ENCODE assay signal across 8 mouse cellular contexts in the genomic region with DNA sequence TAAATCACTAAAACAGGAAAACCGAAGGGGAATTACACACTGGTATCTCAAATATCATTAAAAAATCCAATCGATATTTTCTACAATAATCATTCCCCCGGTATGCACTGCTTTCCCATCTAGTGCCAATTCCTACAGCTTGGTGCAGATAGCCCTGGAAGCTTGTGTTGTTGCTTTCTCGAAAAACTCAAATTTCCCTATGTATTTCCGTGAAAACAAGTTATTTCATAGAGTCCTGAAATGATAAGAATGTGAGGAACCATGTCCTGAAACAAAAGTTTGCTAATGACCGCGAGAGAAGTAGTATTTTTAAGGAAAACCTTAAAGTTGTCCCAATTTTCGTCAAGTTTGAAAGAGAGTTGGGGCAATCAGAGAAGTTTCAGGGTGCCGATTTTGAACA. TPM values are rescaled to one million over a fixed set of nuclear protein-coding genes. Genes with fewer than 3 reads are reported as not detected.
DNase-seq lines count a peak whose midpoint lies in the region; ATAC-seq and TF ChIP-seq lines count a peak whose summit lies in the region.

No protein-coding gene starts in this region.

- no peak for DNase-seq in kidney, adult 2 months
- no peak for DNase-seq in kidney, adult 8-10 months
- DNase-seq in B cell, adult 2 months: no peak
- no peak for DNase-seq in adrenal gland, adult (ENCODE audit: inconsistent age in 2 of 2, low spot score in 1 of 2)
- DNase-seq in testis, postnatal 14 days (ENCODE audit: low spot score): no peak

- no peak for TF ChIP-seq POLR2A in kidney, adult 2 months (IDR thresholded peaks at IDR 0.05; ENCODE audit: low read depth, low read length)
- no peak for TF ChIP-seq POLR2A in bone marrow macrophage, adult 2 months (IDR thresholded peaks at IDR 0.05; ENCODE audit: borderline replicate concordance, low read depth, low read length)

- H3K4me3 ChIP-seq in kidney, adult 2 months (ENCODE audit: insufficient read depth, low read depth, low read length): peak overlapping the region; percentile 52; the same call in 1 of the 2 replicates
- H3K4me3 ChIP-seq in bone marrow macrophage, adult 2 months (ENCODE audit: insufficient read depth, low read length): peak overlapping the region; percentile 12; the same call in 1 of the 2 replicates
- H3K4me3 ChIP-seq in hindbrain, embryonic 15.5 days: peak overlapping the region; percentile 53
- peak overlapping the region; percentile 46 for H3K4me3 ChIP-seq in midbrain, embryonic 16.5 days (ENCODE audit: low read depth, low read length)

- H3K36me3 ChIP-seq in kidney, adult 2 months (ENCODE audit: control insufficient read depth, insufficient read depth, low read length): no peaks in the 10 kb centered on the region
- H3K36me3 ChIP-seq in hindbrain, embryonic 15.5 days: no peaks in the 10 kb centered on the region
- H3K36me3 ChIP-seq in midbrain, embryonic 16.5 days (ENCODE audit: control insufficient read depth, insufficient read depth, low read length): no peaks in the 10 kb centered on the region

- 18% methylated on average over 9 of the region's 9 CpGs for WGBS in kidney, adult 2 months
- WGBS in hindbrain, embryonic 15.5 days: 21% methylated on average over 9 of the region's 9 CpGs
- 20% methylated on average over 9 of the region's 9 CpGs for WGBS in midbrain, embryonic 16.5 days

- peak overlapping the region; percentile 100 for H3K4me2 ChIP-seq in hindbrain, embryonic 15.5 days
- peak overlapping the region; percentile 96 for H3K4me2 ChIP-seq in midbrain, embryonic 16.5 days (ENCODE audit: low read length)

- TF ChIP-seq CTCF in kidney, adult 2 months (conservative IDR thresholded peaks at IDR 0.05; ENCODE audit: insufficient read depth, insufficient read length, low read depth, low read length): no peak
- TF ChIP-seq CTCF in bone marrow macrophage, adult 2 months (IDR thresholded peaks at IDR 0.05; ENCODE audit: low read depth, low read length): no peak

- H3K27ac ChIP-seq in kidney, adult 2 months (ENCODE audit: insufficient read depth, low read depth, low read length): no peak overlapping the region
- peak overlapping the region; percentile 87 for H3K27ac ChIP-seq in bone marrow macrophage, adult 2 months (ENCODE audit: insufficient read depth, low read depth, low read length)
- peak overlapping the region; percentile 90 for H3K27ac ChIP-seq in hindbrain, embryonic 15.5 days (replicated peaks)
- H3K27ac ChIP-seq in midbrain, embryonic 16.5 days (ENCODE audit: low read length): peak overlapping the region; percentile 78

- H3K4me1 ChIP-seq in kidney, adult 2 months (ENCODE audit: control insufficient read depth, insufficient read depth, low read length): no peaks in the 10 kb centered on the region
- peaks cover 14% of the 10 kb centered on the region for H3K4me1 ChIP-seq in bone marrow macrophage, adult 2 months (ENCODE audit: control insufficient read depth, insufficient read depth, low read length)
- H3K4me1 ChIP-seq in hindbrain, embryonic 15.5 days (replicated peaks): peaks cover 38% of the 10 kb centered on the region
- H3K4me1 ChIP-seq in midbrain, embryonic 16.5 days (ENCODE audit: control insufficient read depth, insufficient read depth, low read length): peaks cover 23% of the 10 kb centered on the region

- peak overlapping the region; percentile 63 for H3K9ac ChIP-seq in hindbrain, embryonic 15.5 days
- H3K9ac ChIP-seq in midbrain, embryonic 16.5 days (ENCODE audit: low read depth, low read length): peak overlapping the region; percentile 63

- no peaks in the 10 kb centered on the region for H3K9me3 ChIP-seq in hindbrain, embryonic 15.5 days
- no peaks in the 10 kb centered on the region for H3K9me3 ChIP-seq in midbrain, embryonic 16.5 days (replicated peaks; ENCODE audit: control insufficient read depth, low read length, poor library complexity, severe bottlenecking)

- ATAC-seq in hindbrain, embryonic 15.5 days (ENCODE audit: low FRiP score, low read depth): no peak
- no peak for ATAC-seq in midbrain, embryonic 16.5 days

- no peaks in the 10 kb centered on the region for H3K27me3 ChIP-seq in kidney, adult 2 months (replicated peaks; ENCODE audit: control insufficient read depth, insufficient read depth, low read length)
- H3K27me3 ChIP-seq in hindbrain, embryonic 15.5 days: no peaks in the 10 kb centered on the region
- no peaks in the 10 kb centered on the region for H3K27me3 ChIP-seq in midbrain, embryonic 16.5 days (ENCODE audit: control insufficient read depth, insufficient read depth, low read depth, low read length)

RNA-seq across cellular contexts. Expression of a gene that starts 1.3 kb away (rescaled TPM):
- polyA plus RNA-seq in kidney, adult 2 months (2012; rRNA removed): 0.05 and 0.09 TPM in 2 replicates
- polyA plus RNA-seq in bone marrow macrophage, adult 2 months (2012; ENCODE audit: insufficient read depth, insufficient read length, missing spikeins): 0.11 and 0.39 TPM in 2 replicates
- 0.10 and 0.12 TPM in 2 replicates for polyA plus RNA-seq in hindbrain, embryonic 15.5 days (2015; fragmentation: Nextera tagmentation; extraction: Ambion mirVana)
- polyA plus RNA-seq in midbrain, embryonic 16.5 days (2015; fragmentation: Nextera tagmentation; extraction: Ambion mirVana): 0.07 TPM in 1 of 2 replicates, not detected in the other

RNA-seq across cellular contexts. Expression of a gene that starts 2.9 kb away (rescaled TPM):
- 1.4 and 2.5 TPM in 2 replicates for polyA plus RNA-seq in kidney, adult 2 months (2012; rRNA removed)
- 4.7 TPM in 1 of 2 replicates, not detected in the other for polyA plus RNA-seq in bone marrow macrophage, adult 2 months (2012; ENCODE audit: insufficient read depth, insufficient read length, missing spikeins)
- not detected in 2 replicates for polyA plus RNA-seq in hindbrain, embryonic 15.5 days (2015; fragmentation: Nextera tagmentation; extraction: Ambion mirVana)
- not detected in 2 replicates for polyA plus RNA-seq in midbrain, embryonic 16.5 days (2015; fragmentation: Nextera tagmentation; extraction: Ambion mirVana)

RNA-seq across cellular contexts. Expression of a gene that starts 7.8 kb away (rescaled TPM):
- polyA plus RNA-seq in kidney, adult 2 months (2012; rRNA removed): 3.8 and 4.3 TPM in 2 replicates
- polyA plus RNA-seq in bone marrow macrophage, adult 2 months (2012; ENCODE audit: insufficient read depth, insufficient read length, missing spikeins): 1.5 and 3.6 TPM in 2 replicates
- polyA plus RNA-seq in hindbrain, embryonic 15.5 days (2015; fragmentation: Nextera tagmentation; extraction: Ambion mirVana): 1.5 and 2.0 TPM in 2 replicates
- polyA plus RNA-seq in midbrain, embryonic 16.5 days (2015; fragmentation: Nextera tagmentation; extraction: Ambion mirVana): 1.0 and 1.4 TPM in 2 replicates

RNA-seq across cellular contexts. Expression of a gene that starts 10.5 kb away (rescaled TPM):
- 0.74 and 0.87 TPM in 2 replicates for polyA plus RNA-seq in kidney, adult 2 months (2012; rRNA removed)
- polyA plus RNA-seq in bone marrow macrophage, adult 2 months (2012; ENCODE audit: insufficient read depth, insufficient read length, missing spikeins): 0.80 TPM in 1 of 2 replicates, not detected in the other
- 0.21 and 0.62 TPM in 2 replicates for polyA plus RNA-seq in hindbrain, embryonic 15.5 days (2015; fragmentation: Nextera tagmentation; extraction: Ambion mirVana)
- not detected in 2 replicates for polyA plus RNA-seq in midbrain, embryonic 16.5 days (2015; fragmentation: Nextera tagmentation; extraction: Ambion mirVana)

RNA-seq across cellular contexts. Expression of a gene that starts 11.2 kb away (rescaled TPM):
- polyA plus RNA-seq in kidney, adult 2 months (2012; rRNA removed): 0.27 and 0.36 TPM in 2 replicates
- polyA plus RNA-seq in bone marrow macrophage, adult 2 months (2012; ENCODE audit: insufficient read depth, insufficient read length, missing spikeins): 0.71 and 0.97 TPM in 2 replicates
- polyA plus RNA-seq in hindbrain, embryonic 15.5 days (2015; fragmentation: Nextera tagmentation; extraction: Ambion mirVana): 0.17 and 0.19 TPM in 2 replicates
- polyA plus RNA-seq in midbrain, embryonic 16.5 days (2015; fragmentation: Nextera tagmentation; extraction: Ambion mirVana): 0.27 TPM in 1 of 2 replicates, not detected in the other
